Mouse (Mus musculus) bone marrow macrophage, adult 2 months (primary cell): Measurements from ENCODE around the gene Hipk1.

Experiments
- CTCF ChIP-seq: IDR thresholded peaks from 2 replicates; pipeline ENCODE4 v1.5.1; 2012; ENCODE audit warnings: low read depth, mild to moderate bottlenecking, low read length, moderate library complexity
- POLR2A ChIP-seq: IDR thresholded peaks from 2 replicates; pipeline ENCODE4 v1.6.1; 2012; ENCODE audit warnings: mild to moderate bottlenecking, low read depth, low read length, borderline replicate concordance

DNA sequence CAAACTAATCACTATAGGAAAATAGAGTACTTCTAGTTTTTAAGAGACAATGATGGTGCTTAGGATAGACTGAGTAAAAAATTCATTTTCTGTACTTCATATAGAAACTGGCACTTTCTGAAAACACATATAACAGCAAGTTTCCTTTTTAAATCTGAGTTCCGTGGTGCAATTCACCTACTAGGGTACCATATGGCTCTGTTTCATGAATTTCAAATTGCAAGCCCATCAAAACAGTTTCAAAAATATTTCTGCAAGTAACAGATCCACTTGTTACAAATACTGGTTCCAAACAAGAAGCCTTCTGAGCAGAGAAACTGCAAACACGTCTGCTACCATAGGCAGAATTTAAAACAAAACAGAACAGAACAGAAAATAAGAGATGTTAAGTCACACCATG, 39.8 kb downstream of the Hipk1 start:
- TF ChIP-seq CTCF (no peak), POLR2A (no peak)
